Mouse (Mus musculus): ENCODE results near the gene Cd320. TPM values are rescaled to one million over a fixed set of nuclear protein-coding genes. Genes with fewer than 3 reads are reported as not detected.
"Not testable (repeated sequence)": the region's sequence is repeated elsewhere in the genome, so short reads cannot be mapped to it uniquely, and the experiment has no call there.

The Cd320 gene
- total and polyA plus RNA-seq, 3 experiments = 2.3 to 8.1 (median 6.0) TPM

DNA sequence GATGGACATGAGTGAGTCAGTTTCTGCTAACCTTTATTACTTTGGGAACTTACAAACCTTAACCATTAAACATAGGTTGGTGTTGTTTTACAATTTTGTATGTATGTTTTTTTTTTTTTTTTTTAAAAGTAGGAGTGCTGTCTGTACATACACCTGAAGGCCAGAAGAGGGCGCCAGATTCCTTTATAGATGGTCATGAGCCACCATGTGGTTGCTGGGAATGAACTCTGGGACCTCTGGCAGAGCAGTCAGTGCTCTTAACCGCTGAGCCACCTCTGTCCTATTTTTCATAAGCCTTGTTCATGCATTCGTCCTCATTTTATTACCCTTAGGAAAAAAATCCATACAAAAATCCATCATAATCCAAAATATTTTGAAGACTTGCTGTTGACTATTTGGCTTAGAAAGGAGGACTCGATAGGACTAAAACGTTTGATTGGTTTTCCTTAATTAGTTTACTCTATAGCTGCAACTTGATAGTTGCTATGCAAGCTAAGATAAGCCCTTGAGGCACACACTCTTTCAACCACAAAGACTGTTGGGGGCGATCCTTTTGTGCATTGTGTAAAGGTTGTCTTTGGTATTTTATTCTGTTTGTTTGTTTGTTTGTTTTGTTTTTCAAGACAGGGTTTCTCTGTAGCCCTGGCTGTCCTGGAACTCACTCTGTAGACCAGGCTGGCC is 54.4 kb downstream of the Cd320 start:
- Histone ChIP-seq H3K4me1 (ENCODE audit: insufficient read depth, low read depth, low read length) (peaks cover 50% of the 10 kb centered on the region), H3K9me3 (replicated peaks) (no peaks in the 10 kb centered on the region), H3K4me3 (ENCODE audit: low read depth, low read length) (no peak overlapping the region), H3K36me3 (replicated peaks) (no peaks in the 10 kb centered on the region), H3K27me3 (ENCODE audit: insufficient read depth, low read length) (no peaks in the 10 kb centered on the region)
- no peak for TF ChIP-seq POLR2AphosphoS5 (IDR thresholded peaks at IDR 0.05; ENCODE audit: insufficient replicate concordance, low read depth, low read length)
- no peak; the same call in 1 of the 2 replicates for TF ChIP-seq CTCF (IDR thresholded peaks at IDR 0.05; ENCODE audit: low read depth, low read length)
- TF ChIP-seq GATA1 (IDR thresholded peaks at IDR 0.05; ENCODE audit: borderline replicate concordance, low read length) = no peak
- ATAC-seq (ENCODE audit: extremely low read depth, insufficient number of reproducible peaks, low FRiP score, poor library complexity, severe bottlenecking) (no peak), DNase-seq (ENCODE audit: low spot score) (no peak)

- not testable (repeated sequence) for H3K36me3 ChIP-seq (replicated peaks); H3K27me3 ChIP-seq (ENCODE audit: insufficient read depth, low read length); H3K4me3 ChIP-seq (ENCODE audit: low read depth, low read length); H3K9me3 ChIP-seq (replicated peaks); ATAC-seq (ENCODE audit: extremely low read depth, insufficient number of reproducible peaks, low FRiP score, poor library complexity, severe bottlenecking); DNase-seq (ENCODE audit: low spot score)
- H3K4me1 ChIP-seq (ENCODE audit: insufficient read depth, low read depth, low read length) = peaks cover 59% of the 10 kb centered on the region
Observed at GRCm38 (mm10) chr17:33898193-33898592, 55.3 kb downstream of the Cd320 start.

Other genes starting within 250 kb of the Cd320 start
Only the 20 nearest of the 28 such genes appear.
- 329 and 356 TPM in 2 replicates for gene Hnrnpm, start 156.2 kb upstream of the Cd320 start, total RNA-seq (2014; fragmentation: Nextera tagmentation)
- gene Hnrnpm, start 156.2 kb upstream of the Cd320 start, total RNA-seq (2017) = 284 and 397 TPM in 2 replicates
- 1,176 and 1,322 TPM in 2 replicates for gene Hnrnpm, start 156.2 kb upstream of the Cd320 start, polyA plus RNA-seq (2012)
- 102 and 120 TPM in 2 replicates for gene March2, start 124.4 kb upstream of the Cd320 start, total RNA-seq (2014; fragmentation: Nextera tagmentation)
- gene March2, start 124.4 kb upstream of the Cd320 start, total RNA-seq (2017) = 71.8 and 75.3 TPM in 2 replicates
- 19.0 and 33.3 TPM in 2 replicates for gene March2, start 124.4 kb upstream of the Cd320 start, polyA plus RNA-seq (2012)
- gene Rab11b, start 82.6 kb upstream of the Cd320 start, total RNA-seq (2014; fragmentation: Nextera tagmentation) = 71.0 and 71.4 TPM in 2 replicates
- 23.1 and 25.8 TPM in 2 replicates for gene Rab11b, start 82.6 kb upstream of the Cd320 start, total RNA-seq (2017)
- gene Rab11b, start 82.6 kb upstream of the Cd320 start, polyA plus RNA-seq (2012) = 130 and 155 TPM in 2 replicates
- not detected in 2 replicates for gene Angptl4, start 61.3 kb upstream of the Cd320 start, total RNA-seq (2014; fragmentation: Nextera tagmentation)
- gene Angptl4, start 61.3 kb upstream of the Cd320 start, total RNA-seq (2017) = 0.06 and 0.11 TPM in 2 replicates
- gene Angptl4, start 61.3 kb upstream of the Cd320 start, polyA plus RNA-seq (2012) = not detected in 2 replicates
- gene Kank3, start 32.6 kb upstream of the Cd320 start, total RNA-seq (2014; fragmentation: Nextera tagmentation) = 1.1 and 3.0 TPM in 2 replicates
- 6.6 and 7.3 TPM in 2 replicates for gene Kank3, start 32.6 kb upstream of the Cd320 start, total RNA-seq (2017)
- 4.3 TPM in 2 replicates for gene Kank3, start 32.6 kb upstream of the Cd320 start, polyA plus RNA-seq (2012)
- gene Rps28, start 18.5 kb upstream of the Cd320 start, total RNA-seq (2014; fragmentation: Nextera tagmentation) = 381 and 417 TPM in 2 replicates
- gene Rps28, start 18.5 kb upstream of the Cd320 start, total RNA-seq (2017) = 3,098 and 4,163 TPM in 2 replicates
- 4,132 and 6,951 TPM in 2 replicates for gene Rps28, start 18.5 kb upstream of the Cd320 start, polyA plus RNA-seq (2012)
- gene Ndufa7, start 18.5 kb upstream of the Cd320 start, total RNA-seq (2014; fragmentation: Nextera tagmentation) = 131 and 137 TPM in 2 replicates
- gene Ndufa7, start 18.5 kb upstream of the Cd320 start, total RNA-seq (2017) = 253 and 307 TPM in 2 replicates
- 636 and 723 TPM in 2 replicates for gene Ndufa7, start 18.5 kb upstream of the Cd320 start, polyA plus RNA-seq (2012)
- gene Gm7029, start 30.7 kb downstream of the Cd320 start, total RNA-seq (2014; fragmentation: Nextera tagmentation) = not detected in 2 replicates
- not detected in 2 replicates for gene Gm7029, start 30.7 kb downstream of the Cd320 start, total RNA-seq (2017)
- gene Gm7029, start 30.7 kb downstream of the Cd320 start, polyA plus RNA-seq (2012) = not detected in 2 replicates
- gene Kifc1, start 47.6 kb downstream of the Cd320 start, total RNA-seq (2014; fragmentation: Nextera tagmentation) = 16.2 and 58.2 TPM in 2 replicates
- 31.7 and 33.7 TPM in 2 replicates for gene Kifc1, start 47.6 kb downstream of the Cd320 start, total RNA-seq (2017)
- 63.7 and 76.6 TPM in 2 replicates for gene Kifc1, start 47.6 kb downstream of the Cd320 start, polyA plus RNA-seq (2012)
- not detected in 2 replicates for gene Platr17, start 62.0 kb downstream of the Cd320 start, total RNA-seq (2014; fragmentation: Nextera tagmentation)
- not detected in 2 replicates for gene Platr17, start 62.0 kb downstream of the Cd320 start, total RNA-seq (2017)
- gene Platr17, start 62.0 kb downstream of the Cd320 start, polyA plus RNA-seq (2012) = 0.13 TPM in 1 of 2 replicates, not detected in the other
- 72.7 and 73.2 TPM in 2 replicates for gene Daxx, start 66.3 kb downstream of the Cd320 start, total RNA-seq (2014; fragmentation: Nextera tagmentation)
- 33.0 and 46.3 TPM in 2 replicates for gene Daxx, start 66.3 kb downstream of the Cd320 start, total RNA-seq (2017)
- gene Daxx, start 66.3 kb downstream of the Cd320 start, polyA plus RNA-seq (2012) = 58.8 and 67.4 TPM in 2 replicates
- gene Tapbp, start 72.8 kb downstream of the Cd320 start, total RNA-seq (2014; fragmentation: Nextera tagmentation) = 34.0 and 43.0 TPM in 2 replicates
- 17.0 and 18.5 TPM in 2 replicates for gene Tapbp, start 72.8 kb downstream of the Cd320 start, total RNA-seq (2017)
- gene Tapbp, start 72.8 kb downstream of the Cd320 start, polyA plus RNA-seq (2012) = 142 and 157 TPM in 2 replicates
- gene Zbtb22, start 72.8 kb downstream of the Cd320 start, total RNA-seq (2014; fragmentation: Nextera tagmentation) = 9.5 and 15.8 TPM in 2 replicates
- 19.7 and 22.2 TPM in 2 replicates for gene Zbtb22, start 72.8 kb downstream of the Cd320 start, total RNA-seq (2017)
- 41.9 and 42.1 TPM in 2 replicates for gene Zbtb22, start 72.8 kb downstream of the Cd320 start, polyA plus RNA-seq (2012)
- gene Rgl2, start 86.5 kb downstream of the Cd320 start, total RNA-seq (2014; fragmentation: Nextera tagmentation) = 27.0 and 32.9 TPM in 2 replicates
- 35.5 and 38.9 TPM in 2 replicates for gene Rgl2, start 86.5 kb downstream of the Cd320 start, total RNA-seq (2017)
- 145 and 166 TPM in 2 replicates for gene Rgl2, start 86.5 kb downstream of the Cd320 start, polyA plus RNA-seq (2012)
- 63.5 and 75.3 TPM in 2 replicates for gene Pfdn6, start 97.3 kb downstream of the Cd320 start, total RNA-seq (2014; fragmentation: Nextera tagmentation)
- 133 and 141 TPM in 2 replicates for gene Pfdn6, start 97.3 kb downstream of the Cd320 start, total RNA-seq (2017)
- gene Pfdn6, start 97.3 kb downstream of the Cd320 start, polyA plus RNA-seq (2012) = 347 and 373 TPM in 2 replicates
- gene Wdr46, start 97.6 kb downstream of the Cd320 start, total RNA-seq (2014; fragmentation: Nextera tagmentation) = 29.6 and 34.2 TPM in 2 replicates
- 30.7 and 31.1 TPM in 2 replicates for gene Wdr46, start 97.6 kb downstream of the Cd320 start, total RNA-seq (2017)
- gene Wdr46, start 97.6 kb downstream of the Cd320 start, polyA plus RNA-seq (2012) = 72.2 and 83.2 TPM in 2 replicates
- gene B3galt4, start 108.4 kb downstream of the Cd320 start, total RNA-seq (2014; fragmentation: Nextera tagmentation) = 1.7 and 1.9 TPM in 2 replicates
- gene B3galt4, start 108.4 kb downstream of the Cd320 start, total RNA-seq (2017) = 3.0 and 3.6 TPM in 2 replicates
- gene B3galt4, start 108.4 kb downstream of the Cd320 start, polyA plus RNA-seq (2012) = 10.9 and 13.5 TPM in 2 replicates
- 30.0 and 34.1 TPM in 2 replicates for gene Vps52, start 112.7 kb downstream of the Cd320 start, total RNA-seq (2014; fragmentation: Nextera tagmentation)
- gene Vps52, start 112.7 kb downstream of the Cd320 start, total RNA-seq (2017) = 18.5 and 19.8 TPM in 2 replicates
- gene Vps52, start 112.7 kb downstream of the Cd320 start, polyA plus RNA-seq (2012) = 45.6 and 48.9 TPM in 2 replicates
- gene Rps18, start 112.9 kb downstream of the Cd320 start, total RNA-seq (2014; fragmentation: Nextera tagmentation) = 2,195 and 2,298 TPM in 2 replicates
- 1,704 and 1,830 TPM in 2 replicates for gene Rps18, start 112.9 kb downstream of the Cd320 start, total RNA-seq (2017)
- gene Rps18, start 112.9 kb downstream of the Cd320 start, polyA plus RNA-seq (2012) = 739 and 1,633 TPM in 2 replicates
- not detected in 2 replicates for gene H2-K1, start 157.3 kb downstream of the Cd320 start, total RNA-seq (2014; fragmentation: Nextera tagmentation)
- gene H2-K1, start 157.3 kb downstream of the Cd320 start, total RNA-seq (2017) = 0.16 and 0.23 TPM in 2 replicates
- gene H2-K1, start 157.3 kb downstream of the Cd320 start, polyA plus RNA-seq (2012) = 0.58 and 0.74 TPM in 2 replicates

Data from G1E (cell line).